Mouse (Mus musculus) left cerebral cortex, adult 11 months (tissue): ENCODE data around the gene Klf2.

ENCODE experiments used
- DNase-seq: peaks from one replicate; pipeline ENCODE4 v3.0.0; 2022; ENCODE audit warnings: low spot score

The Klf2 gene

DNA sequence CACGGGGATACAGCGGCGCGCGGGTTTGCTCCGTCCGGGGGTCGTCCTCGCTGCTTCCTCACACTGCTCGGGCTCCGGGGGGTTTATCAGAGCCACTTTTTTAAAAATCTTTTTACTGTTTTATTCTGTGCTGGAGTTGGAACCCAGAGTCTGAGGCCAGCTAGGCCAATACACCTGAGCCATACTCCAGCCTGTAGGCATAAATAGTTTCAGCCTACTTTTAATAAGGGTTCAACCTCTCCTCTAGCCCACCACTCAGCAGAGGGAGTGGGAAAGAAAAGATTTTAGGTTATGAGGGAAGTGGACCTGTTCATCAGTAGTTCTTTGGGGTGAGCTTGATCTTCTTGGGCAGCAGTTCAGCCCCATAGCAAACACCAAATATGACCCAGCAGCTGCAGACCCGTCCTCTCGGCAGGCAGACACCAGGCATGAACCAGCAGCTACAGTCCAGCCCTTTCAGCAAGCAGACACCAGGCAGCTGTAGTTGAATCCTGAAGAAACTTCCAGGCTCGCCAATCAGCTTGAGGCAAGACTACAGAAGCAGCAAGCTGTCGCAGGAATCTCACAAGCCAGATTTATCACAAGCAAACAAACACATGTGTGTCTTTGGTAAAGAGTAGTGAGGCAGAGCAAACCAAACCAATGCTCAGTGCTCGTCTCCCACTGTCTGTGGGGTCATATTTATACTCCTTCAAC lies 13.5 kb upstream of the Klf2 start, which contains the start of gene Gm10282:
Gene Gm10282 (minus strand): TSS at position 51 of the 696 bp plus-strand sequence.
- DNase-seq = no peak

- DNase-seq = no peak
These were observed 11.9 kb upstream of the Klf2 start for GRCm38 (mm10) chr8:72306913-72307312.

- no peak for DNase-seq
These were observed 10.6 kb upstream of the Klf2 start for GRCm38 (mm10) chr8:72308276-72308675.

DNA sequence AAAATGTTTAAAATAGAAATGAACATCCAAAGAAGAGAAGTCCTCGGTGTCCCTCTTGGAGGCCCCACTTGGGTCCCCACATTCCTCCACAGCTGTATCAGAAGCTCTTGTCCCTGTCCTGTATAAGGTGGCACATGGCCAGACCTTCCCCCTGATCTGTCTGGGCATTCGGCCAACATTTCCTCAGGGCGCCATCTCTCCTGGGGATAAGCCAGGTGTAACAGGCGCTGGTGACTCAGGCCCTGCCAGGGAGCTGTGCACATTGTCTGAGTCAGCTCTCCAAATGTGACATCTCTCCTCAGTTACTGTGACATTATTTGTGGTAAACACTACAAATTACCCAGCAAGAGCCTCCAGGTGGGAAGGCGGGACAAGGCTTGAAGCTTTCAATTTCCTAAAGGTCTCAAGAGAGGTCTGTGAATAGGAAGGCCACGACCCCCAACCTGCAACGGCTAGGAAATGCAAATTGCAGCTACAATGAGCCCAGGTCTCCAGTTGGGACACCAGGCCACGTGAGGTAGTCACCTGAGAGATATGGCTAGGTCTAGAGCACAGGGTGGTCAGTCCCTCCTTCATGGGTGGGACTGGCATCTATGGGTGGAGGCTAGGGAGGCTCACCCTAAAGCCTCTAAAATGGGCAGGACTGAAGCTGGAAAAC lies 7.9 kb upstream of the Klf2 start:
- peak; percentile 47 for DNase-seq

- DNase-seq = no peak
These were observed 5.8 kb upstream of the Klf2 start for GRCm38 (mm10) chr8:72312926-72313518.

DNA sequence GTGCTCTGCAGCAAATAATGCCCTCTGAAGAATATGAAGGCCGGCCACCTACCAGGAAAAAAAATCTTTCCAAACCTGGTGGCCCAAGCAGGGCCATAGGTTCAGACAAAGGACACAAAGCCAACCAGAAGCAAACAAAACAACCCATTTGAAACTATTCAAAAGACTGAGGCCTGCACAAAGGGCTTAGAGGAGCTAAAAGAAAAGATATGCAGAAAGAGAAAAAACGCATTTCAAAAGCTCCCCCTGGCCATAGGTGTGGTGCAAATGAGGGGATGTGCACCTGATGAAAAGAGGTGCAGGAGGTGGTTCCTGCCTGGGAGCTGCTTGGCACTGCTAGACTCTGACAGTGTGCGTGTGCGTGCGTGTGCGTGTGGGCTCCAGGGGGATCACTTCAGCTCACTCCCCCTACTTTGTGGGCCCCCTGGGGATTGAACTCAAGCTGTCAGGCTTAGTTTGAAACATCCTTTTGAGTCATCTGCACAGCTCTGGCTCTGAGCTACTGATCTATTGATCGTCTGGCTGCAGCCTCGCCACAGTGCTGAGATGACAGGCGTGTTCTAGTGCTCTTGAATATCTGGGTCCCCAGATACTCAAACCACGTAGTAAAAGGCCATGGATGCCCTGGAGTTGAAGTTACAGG lies 2.7 kb upstream of the Klf2 start:
- DNase-seq = no peak

GRCm38 (mm10) chr8:72317741-72318301 lies 1.0 kb upstream of the Klf2 start:
- DNase-seq = no peak

DNA sequence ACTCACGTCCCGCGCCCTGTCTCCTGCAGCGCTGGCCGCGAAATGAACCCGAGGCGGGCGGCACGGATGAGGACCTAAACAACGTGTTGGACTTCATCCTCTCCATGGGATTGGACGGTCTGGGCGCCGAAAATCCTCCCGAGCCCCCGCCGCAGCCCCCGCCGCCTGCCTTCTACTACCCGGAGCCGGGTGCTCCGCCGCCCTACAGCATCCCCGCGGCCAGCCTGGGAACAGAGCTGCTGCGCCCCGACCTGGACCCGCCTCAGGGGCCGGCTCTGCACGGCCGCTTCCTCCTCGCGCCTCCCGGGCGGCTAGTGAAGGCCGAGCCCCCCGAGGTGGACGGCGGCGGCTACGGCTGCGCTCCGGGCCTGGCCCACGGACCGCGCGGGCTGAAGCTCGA lies 564 bp downstream of the Klf2 start:
- no peak for DNase-seq

DNA sequence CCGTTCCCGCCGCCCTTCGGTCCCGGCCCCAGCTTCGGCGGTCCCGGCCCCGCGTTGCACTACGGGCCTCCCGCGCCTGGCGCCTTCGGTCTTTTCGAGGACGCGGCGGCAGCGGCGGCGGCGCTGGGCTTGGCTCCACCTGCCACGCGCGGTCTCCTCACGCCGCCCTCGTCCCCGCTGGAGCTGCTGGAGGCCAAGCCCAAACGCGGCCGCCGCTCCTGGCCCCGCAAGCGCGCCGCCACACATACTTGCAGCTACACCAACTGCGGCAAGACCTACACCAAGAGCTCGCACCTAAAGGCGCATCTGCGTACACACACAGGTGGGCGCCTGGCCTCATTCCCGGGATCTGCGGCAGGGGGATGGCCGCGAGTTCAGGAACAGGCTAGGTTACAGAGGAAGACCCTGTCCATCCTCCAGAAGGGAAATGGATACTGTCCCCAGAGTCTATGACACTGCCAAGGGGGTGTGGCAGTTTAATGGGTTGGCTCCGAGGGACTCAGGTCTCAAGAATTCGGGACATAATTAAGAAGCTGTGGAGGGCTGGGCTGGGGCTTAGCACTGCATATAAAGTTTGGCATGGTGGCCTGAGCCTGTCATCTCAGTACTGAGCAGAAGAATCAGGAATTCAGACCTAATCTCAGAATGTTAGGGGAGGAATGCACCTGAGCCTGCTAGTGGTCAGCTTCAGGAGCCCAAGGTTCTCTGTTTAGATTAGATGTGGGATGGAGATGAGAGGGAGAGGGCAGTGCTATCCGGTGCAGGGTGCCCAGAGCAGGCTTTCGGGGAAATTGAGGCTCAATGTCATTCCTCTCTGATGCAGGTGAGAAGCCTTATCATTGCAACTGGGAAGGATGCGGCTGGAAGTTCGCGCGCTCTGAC lies 1.3 kb downstream of the Klf2 start:
- DNase-seq = no peak

- no peak for DNase-seq
These were observed 2.2 kb downstream of the Klf2 start for GRCm38 (mm10) chr8:72320803-72321583.

GRCm38 (mm10) chr8:72321635-72322441 lies 3.0 kb downstream of the Klf2 start:
- no peak for DNase-seq

DNA sequence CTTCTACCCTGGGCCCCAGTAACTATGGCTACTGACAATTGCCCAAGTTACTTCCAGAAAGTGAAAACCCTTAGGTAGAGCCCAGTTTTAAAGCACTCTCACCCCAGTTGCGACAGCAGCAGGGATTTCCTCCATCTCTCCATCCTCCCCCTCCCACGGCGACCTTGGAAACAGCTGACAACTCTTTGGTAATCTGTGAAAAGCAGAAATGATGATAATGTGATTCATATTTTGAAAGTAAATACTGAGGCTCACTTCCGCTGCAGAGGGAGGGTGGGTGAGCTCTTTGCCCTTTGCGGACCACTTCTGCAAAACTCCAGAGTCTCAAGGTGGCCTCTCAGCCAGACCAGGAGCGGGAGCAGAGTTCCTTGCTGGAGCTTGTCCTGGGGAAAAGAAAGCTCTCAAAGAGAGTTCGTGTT lies 3.6 kb downstream of the Klf2 start:
- no peak for DNase-seq

GRCm38 (mm10) chr8:72323131-72323725 lies 4.4 kb downstream of the Klf2 start:
- DNase-seq = no peak

- no peak for DNase-seq
These were observed 5.3 kb downstream of the Klf2 start for GRCm38 (mm10) chr8:72324036-72324706.

GRCm38 (mm10) chr8:72324708-72325107 lies 5.9 kb downstream of the Klf2 start:
- no peak for DNase-seq

- DNase-seq = no peak
These were observed 10.3 kb downstream of the Klf2 start for GRCm38 (mm10) chr8:72329116-72329515.

GRCm38 (mm10) chr8:72330806-72331516 lies 12.1 kb downstream of the Klf2 start:
- no peak for DNase-seq

- DNase-seq = no peak
These were observed 12.8 kb downstream of the Klf2 start for GRCm38 (mm10) chr8:72331631-72332030.
